Mouse (Mus musculus) heart, adult 2 months (tissue): Measurements from ENCODE around the gene Adora1. TPM values are rescaled to one million over a fixed set of nuclear protein-coding genes. Genes with fewer than 3 reads are reported as not detected.

ENCODE experiments used
- DNase-seq, 2 experiments: peaks; one replicate each; pipeline ENCODE4 v3.0.0; 2021
- H3K27ac ChIP-seq: fragments of 200-600 bp; 2 replicates; pipeline ENCODE4 v1.8.1; 2022
- H3K27me3 ChIP-seq: fragments of 200-500 bp; 2 replicates; pipeline ENCODE4 v1.6.1; 2012; ENCODE audit warnings: mild to moderate bottlenecking, low read length, inconsistent platforms, mixed read lengths; ENCODE audit not compliant: control insufficient read depth, insufficient read depth
- H3K36me3 ChIP-seq: fragments of 200-500 bp; 2 replicates; pipeline ENCODE4 v1.6.1; 2012; ENCODE audit warnings: low read length, inconsistent platforms; ENCODE audit not compliant: control insufficient read depth, insufficient read depth
- H3K4me1 ChIP-seq: fragments of 200-500 bp; 2 replicates; pipeline ENCODE4 v1.6.1; 2011; ENCODE audit warnings: low read length; ENCODE audit not compliant: control insufficient read depth, insufficient read depth
- H3K4me3 ChIP-seq: fragments of 200-600 bp; 2 replicates; pipeline ENCODE4 v1.8.1; 2022
- H3K79me2 ChIP-seq: fragments of 200-500 bp; replicated peaks from 2 replicates; pipeline ENCODE4 v1.6.1; 2012; ENCODE audit warnings: mild to moderate bottlenecking, inconsistent platforms, low read length, moderate library complexity, mixed read lengths; ENCODE audit not compliant: control insufficient read depth, insufficient read depth
- H3K9ac ChIP-seq: fragments of 200-500 bp; 2 replicates; pipeline ENCODE4 v1.6.1; 2012; ENCODE audit warnings: low read depth, mild to moderate bottlenecking, control low read depth, inconsistent platforms, low read length, mixed read lengths
- CTCF ChIP-seq: fragments of 200-600 bp; IDR thresholded peaks from 2 replicates; pipeline ENCODE4 v1.8.1; 2022; ENCODE audit warnings: antibody characterized with exemption, mild to moderate bottlenecking, moderate library complexity
- EP300 ChIP-seq: fragments of 200-500 bp; IDR thresholded peaks from 2 replicates; pipeline ENCODE4 v1.6.1; 2011; ENCODE audit warnings: low read depth, low read length, control low read depth; ENCODE audit not compliant: insufficient read depth
- POLR2A ChIP-seq: fragments of 200-500 bp; IDR thresholded peaks from 2 replicates; pipeline ENCODE4 v1.6.1; 2011; ENCODE audit warnings: mild to moderate bottlenecking, low read depth, low read length, control low read depth; ENCODE audit not compliant: insufficient read depth
- WGBS: fragments of 180-500 bp; shearing (Covaris S2); methylation state at CpG from one replicate; pipeline ENCODE4 v1.1.7; 2018; 5-methylcytosine and 5-hydroxymethylcytosine counted together
- intact Hi-C: fragments of 180-260 bp; cut with DNase I; formaldehyde crosslinking; loops from one replicate; pipeline ENCODE4 v1.15.1; 2025
- long read RNA-seq: library from polyadenylated mRNA; stranded (forward); transcript quantifications from one replicate; pipeline ENCODE4 v2.0.0, GENCODE M21; 2021
- polyA plus RNA-seq: library from polyadenylated mRNA; depleted of rRNA; stranded (reverse); fragments of >200 nt; gene quantifications from 2 replicates; pipeline ENCODE4 v1.2.3, GENCODE M21; 2012; rRNA removed
- total RNA-seq, 2 experiments: library from RNA; stranded (reverse); gene quantifications; 2 replicates each; pipeline ENCODE4 v1.2.3; 2021

Adora1 gene
- 10 to 100 TPM in 1 of 2 experiments, 1 to 10 TPM in 1; 9.6 to 15.0 TPM for total RNA-seq
- polyA plus RNA-seq = 18.6 and 19.4 TPM in 2 replicates
- long read RNA-seq, partial matches to known transcripts = 0 of 5 reads
- long read RNA-seq, other reads (novel, unspliced or antisense) = 1 of 5 reads

DNA sequence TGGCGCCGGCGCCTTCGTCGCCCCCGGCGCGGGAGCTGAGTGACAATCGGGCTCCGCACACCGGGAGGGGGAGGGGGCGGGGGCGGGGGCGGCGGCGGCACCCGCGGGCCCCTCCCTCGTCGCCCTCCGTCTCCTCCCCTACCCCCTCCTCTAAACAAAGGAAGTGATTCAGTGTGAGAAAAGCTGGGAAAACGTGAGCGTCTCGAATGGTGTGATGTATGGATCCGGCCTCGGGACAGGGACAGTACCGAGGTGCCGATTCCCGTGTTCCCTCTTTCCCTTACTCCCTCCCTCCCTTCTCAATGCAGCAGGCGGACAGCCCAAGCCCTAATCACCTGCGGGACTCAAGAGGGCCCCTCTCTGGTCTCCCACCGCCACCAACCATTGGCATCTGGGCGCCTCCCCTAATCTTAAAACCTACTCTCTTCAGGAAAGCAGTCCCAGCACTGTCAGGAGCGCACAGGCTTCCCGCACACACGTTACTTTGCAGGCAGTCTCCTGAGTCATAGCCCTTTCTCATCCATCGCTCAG, at the start of gene Adora1:
Gene Adora1 (minus strand): TSS at position 41 of the 531 bp plus-strand sequence.
- 4% methylated on average over 35 of the region's 37 CpGs for WGBS
- Histone ChIP-seq H3K36me3 (no peaks in the 10 kb centered on the region), H3K4me1 (peaks cover 12% of the 10 kb centered on the region), H3K79me2 (no peaks in the 10 kb centered on the region), H3K4me3 (peak within 1 kb of the TSS; percentile 43), H3K9ac (peak within 1 kb of the TSS; percentile 67), H3K27ac (peak within 1 kb of the TSS; percentile 73), H3K27me3 (no peaks in the 10 kb centered on the region; the same call in 1 of the 2 replicates)
- TF ChIP-seq POLR2A = no peak
- intact Hi-C loops = loop anchor here (10.0 kb wide), 1 partner anchor 181 kb away; no protein-coding TSS in a partner anchor
- DNase-seq = no peak

DNA sequence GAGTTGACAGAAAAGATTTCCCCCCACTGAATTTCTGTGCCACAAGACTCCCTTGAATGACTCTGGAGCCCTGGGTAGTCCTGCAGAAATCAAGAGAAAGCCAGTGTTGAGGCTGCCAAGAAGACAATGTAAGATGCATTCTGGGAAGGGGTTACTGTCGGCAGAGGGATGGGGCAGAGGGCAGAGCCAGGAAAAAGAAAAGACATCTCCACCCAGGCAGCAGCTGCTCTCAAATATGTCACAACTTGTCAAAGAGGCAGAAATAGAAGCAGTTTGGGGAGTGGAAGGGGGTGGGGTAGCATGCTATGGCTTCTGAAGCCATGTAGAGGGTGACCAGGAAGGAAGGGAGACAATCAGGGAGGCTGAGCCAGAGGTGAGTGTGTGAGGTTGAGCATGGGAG, 47.9 kb upstream of the Adora1 start:
- H3K4me1 ChIP-seq = no peaks in the 10 kb centered on the region
- WGBS = 13% methylated on average over 1 of the region's 1 CpGs
- no peak for TF ChIP-seq CTCF
- no peak for TF ChIP-seq EP300
- TF ChIP-seq POLR2A = no peak

DNA sequence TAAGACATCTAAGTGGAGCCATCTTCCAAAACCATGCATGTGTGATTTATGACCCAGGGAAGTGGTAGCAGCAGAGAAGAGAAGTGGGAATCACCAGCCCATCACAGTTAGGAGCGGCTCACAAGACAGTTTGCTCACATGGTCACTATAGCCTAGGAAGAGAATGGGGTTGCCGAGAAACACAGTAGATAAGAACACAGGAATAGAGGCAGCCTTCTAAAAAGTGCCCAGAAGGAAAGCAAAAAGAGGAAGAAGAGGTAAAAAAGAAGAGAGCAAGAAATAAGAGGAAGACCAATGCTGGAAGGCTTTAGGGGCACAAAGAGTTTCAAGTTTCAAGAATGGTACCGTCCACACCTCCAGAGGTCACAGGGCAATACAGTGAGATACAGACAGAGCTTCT, 47.1 kb upstream of the Adora1 start:
- Histone ChIP-seq H3K27me3 (no peaks in the 10 kb centered on the region), H3K4me3 (no peak overlapping the region), H3K79me2 (no peaks in the 10 kb centered on the region), H3K27ac (no peak overlapping the region), H3K4me1 (no peaks in the 10 kb centered on the region), H3K9ac (no peak overlapping the region), H3K36me3 (no peaks in the 10 kb centered on the region)
- no peak for DNase-seq
- TF ChIP-seq EP300 (no peak), CTCF (no peak), POLR2A (no peak)
- 77% methylated on average over 3 of the region's 3 CpGs for WGBS
- intact Hi-C loops = no loop called here

More for the DNA sequence above, 47.9 kb upstream of the Adora1 start:
- no peak for DNase-seq
- Histone ChIP-seq H3K79me2 (no peaks in the 10 kb centered on the region), H3K27me3 (no peaks in the 10 kb centered on the region), H3K9ac (no peak overlapping the region), H3K27ac (no peak overlapping the region), H3K4me3 (no peak overlapping the region), H3K36me3 (no peaks in the 10 kb centered on the region)
- intact Hi-C loops = no loop called here

DNA sequence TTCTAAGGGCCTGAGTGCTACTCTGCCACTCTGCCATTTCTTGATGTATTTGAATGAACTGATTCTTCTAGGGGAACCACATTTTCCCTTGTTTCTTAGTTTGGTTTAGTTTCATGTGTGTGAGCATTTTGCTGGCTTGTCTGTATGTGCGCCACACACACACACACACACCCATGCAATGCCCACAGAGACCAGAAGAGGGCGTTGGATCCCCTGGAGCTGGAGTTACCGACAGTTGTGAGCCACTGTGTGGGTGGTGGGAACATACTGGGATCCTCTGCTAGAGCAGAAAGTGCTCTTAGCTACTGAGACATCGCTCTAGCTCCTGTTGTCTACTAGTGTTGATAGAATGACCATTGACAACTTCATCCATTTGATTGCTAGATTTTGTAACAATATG, 46.3 kb upstream of the Adora1 start:
- H3K27ac ChIP-seq = no peak overlapping the region
- no peak for TF ChIP-seq CTCF
- no peak for TF ChIP-seq POLR2A
- TF ChIP-seq EP300 = no peak
- intact Hi-C loops = no loop called here
- 77% methylated on average over 4 of the region's 4 CpGs for WGBS
- no peak overlapping the region for H3K9ac ChIP-seq
- H3K4me1 ChIP-seq = 0 out of 2 replicates have a peak, but pooled peaks cover 1% of the 10 kb centered on the region
- H3K4me3 ChIP-seq = no peak overlapping the region
- H3K27me3 ChIP-seq = no peaks in the 10 kb centered on the region
- H3K36me3 ChIP-seq = no peaks in the 10 kb centered on the region
- H3K79me2 ChIP-seq = no peaks in the 10 kb centered on the region
- no peak for DNase-seq

DNA sequence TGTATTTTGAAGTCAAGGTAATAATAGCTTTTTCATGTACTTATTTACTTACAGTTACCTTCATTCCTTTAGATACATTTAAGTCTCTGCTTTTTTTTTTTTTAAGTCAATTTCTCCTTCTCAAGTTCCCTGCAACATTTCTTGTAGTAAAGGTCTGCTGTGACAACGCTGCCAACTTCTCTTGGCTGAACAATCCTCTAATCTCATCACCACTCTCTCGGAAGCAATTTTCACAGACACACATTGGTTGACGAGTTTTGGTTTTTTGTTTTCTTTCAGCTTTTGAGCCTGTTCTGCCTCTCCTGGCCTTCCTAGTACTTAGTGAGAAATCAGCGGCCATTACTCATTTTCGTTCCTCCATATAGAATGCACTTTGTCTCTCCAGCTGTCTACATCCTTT, 44.9 kb upstream of the Adora1 start:
- intact Hi-C loops = no loop called here

DNA sequence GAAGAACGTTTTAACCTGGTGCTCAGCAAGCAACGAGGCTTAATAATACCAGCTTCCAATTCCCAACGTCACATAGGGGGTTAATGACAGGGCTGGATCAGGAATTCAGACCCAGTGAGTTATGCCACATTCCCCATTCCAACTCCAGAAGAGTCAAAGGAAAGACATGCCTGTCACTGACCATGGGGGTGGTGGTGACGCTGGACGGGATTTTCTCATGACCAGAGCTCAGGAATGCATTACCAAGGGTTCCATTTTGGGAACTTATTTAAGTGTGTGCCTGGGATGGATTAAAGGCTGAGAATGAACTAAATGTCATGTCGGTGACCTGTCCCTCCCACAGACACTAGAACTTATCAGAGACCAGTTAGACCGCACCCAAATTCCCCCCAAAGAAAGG, 41.6 kb upstream of the Adora1 start:
- H3K36me3 ChIP-seq = no peaks in the 10 kb centered on the region
- WGBS = 67% methylated on average over 7 of the region's 7 CpGs
- H3K79me2 ChIP-seq = no peaks in the 10 kb centered on the region
- no peak overlapping the region for H3K9ac ChIP-seq
- TF ChIP-seq CTCF (no peak), EP300 (no peak), POLR2A (no peak)
- no peak overlapping the region for H3K4me3 ChIP-seq
- H3K4me1 ChIP-seq = 0 out of 2 replicates have a peak, but pooled peaks cover 1% of the 10 kb centered on the region
- no peak for DNase-seq
- no peak overlapping the region for H3K27ac ChIP-seq
- H3K27me3 ChIP-seq = no peaks in the 10 kb centered on the region
- intact Hi-C loops = loop anchor here (5.0 kb wide), 1 partner anchor 40 kb away; no protein-coding TSS in a partner anchor

More for the DNA sequence above, 44.9 kb upstream of the Adora1 start:
- H3K36me3 ChIP-seq = no peaks in the 10 kb centered on the region
- TF ChIP-seq CTCF = no peak
- TF ChIP-seq EP300 = no peak
- TF ChIP-seq POLR2A = no peak
- H3K9ac ChIP-seq = no peak overlapping the region
- 84% methylated on average over 5 of the region's 5 CpGs for WGBS
- no peak overlapping the region for H3K27ac ChIP-seq
- H3K27me3 ChIP-seq = no peaks in the 10 kb centered on the region
- H3K4me1 ChIP-seq = 0 out of 2 replicates have a peak, but pooled peaks cover 1% of the 10 kb centered on the region
- no peak overlapping the region for H3K4me3 ChIP-seq
- DNase-seq = no peak
- no peaks in the 10 kb centered on the region for H3K79me2 ChIP-seq
